Mouse (Mus musculus): Measurements from ENCODE around the gene 2210010C04Rik.
"Not testable (repeated sequence)": the region's sequence is repeated elsewhere in the genome, so short reads cannot be mapped to it uniquely, and the experiment has no call there.

The 2210010C04Rik gene

DNA sequence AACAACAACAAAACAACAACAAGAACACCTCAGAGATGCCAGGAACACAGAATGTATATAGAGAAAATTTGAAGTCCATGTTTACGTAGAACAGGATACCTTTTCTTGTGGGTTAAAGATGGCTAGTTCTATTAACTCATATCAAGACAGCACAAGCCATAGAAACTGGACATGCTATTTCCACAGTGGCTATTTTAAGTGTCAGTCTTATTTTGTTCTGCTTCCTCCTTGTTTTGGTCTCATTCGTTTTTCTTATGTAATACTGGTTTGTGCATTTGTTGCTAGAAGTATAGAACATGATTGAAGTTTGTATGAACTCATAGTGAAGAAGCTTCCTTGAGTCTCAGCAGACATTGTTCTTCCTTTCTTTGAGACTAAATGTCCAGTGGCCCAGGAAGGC, 16.2 kb downstream of the 2210010C04Rik start:
- no peak for DNase-seq (ENCODE audit: low read depth, low spot score)

DNA sequence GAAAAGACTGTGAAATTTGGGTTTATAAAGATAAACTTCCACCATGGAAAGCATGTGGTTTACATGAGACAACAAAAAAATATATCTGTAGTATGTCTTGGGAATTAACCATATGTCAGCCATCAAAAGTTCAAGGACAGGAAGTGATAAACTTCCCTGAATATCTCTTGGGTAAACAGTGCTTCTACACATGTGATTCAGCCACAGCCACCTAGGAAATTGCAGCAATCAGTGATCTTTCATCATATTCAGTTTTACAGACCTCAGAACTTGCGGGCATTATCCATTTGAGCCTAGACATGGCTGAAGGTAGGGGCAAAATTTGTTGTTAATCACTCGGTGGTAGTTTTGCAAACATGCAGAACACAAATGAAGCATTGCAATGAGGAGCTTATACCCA, 16.7 kb downstream of the 2210010C04Rik start:
- DNase-seq (ENCODE audit: low read depth, low spot score): no peak

DNA sequence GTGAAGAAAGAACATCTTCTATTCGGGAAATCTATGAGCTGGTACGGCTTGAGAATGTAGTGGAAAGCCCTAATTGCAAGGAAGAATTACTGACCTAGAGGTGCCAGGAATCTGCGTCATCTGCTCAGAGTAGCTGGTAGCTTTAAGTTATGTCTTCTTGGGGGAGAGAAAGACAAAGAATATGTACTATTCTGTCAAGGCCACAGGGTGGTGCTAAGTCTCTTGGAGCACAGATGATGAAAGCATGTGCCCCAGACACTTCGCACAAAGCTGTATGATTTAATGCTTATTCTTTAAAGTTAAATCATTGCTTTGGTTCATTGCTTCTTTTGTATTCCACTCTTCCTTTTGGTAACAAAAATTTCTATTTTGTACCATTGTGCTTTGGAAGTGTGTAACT, 20.2 kb downstream of the 2210010C04Rik start:
- DNase-seq (ENCODE audit: low read depth, low spot score): no peak

DNA sequence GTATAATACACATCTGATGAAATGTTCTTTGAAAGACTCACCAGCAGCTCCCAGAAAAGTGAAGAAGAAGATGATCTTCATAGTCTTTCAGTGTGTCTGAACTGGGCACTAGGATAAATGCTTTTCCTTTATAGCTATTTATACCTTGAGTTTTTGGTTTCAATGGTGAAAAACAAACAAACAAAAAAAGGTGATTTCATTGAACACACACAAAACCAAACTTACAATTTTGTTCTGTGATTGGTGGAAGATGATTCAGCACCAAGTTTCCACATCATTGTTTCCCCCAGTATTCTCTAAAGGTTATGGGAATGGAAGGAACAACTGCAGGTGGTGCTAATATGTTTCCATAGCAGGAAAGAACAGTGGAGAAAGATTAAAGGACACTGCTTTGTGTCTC, 35.9 kb downstream of the 2210010C04Rik start, which contains the start of gene Gm2663:
Gene Gm2663 (minus strand): TSS at position 101 of the 400 bp plus-strand sequence.
- DNase-seq (ENCODE audit: low read depth, low spot score): not testable (repeated sequence)
